Mouse (Mus musculus): Measurements from ENCODE around the gene Tmem232. TPM values are rescaled to one million over a fixed set of nuclear protein-coding genes. Genes with fewer than 3 reads are reported as not detected.
"Not testable (repeated sequence)": the region's sequence is repeated elsewhere in the genome, so short reads cannot be mapped to it uniquely, and the experiment has no call there.

Gene Tmem232
- total RNA-seq, 4 experiments from 2014 or later, result 0.22 TPM; not detected in 3

DNA sequence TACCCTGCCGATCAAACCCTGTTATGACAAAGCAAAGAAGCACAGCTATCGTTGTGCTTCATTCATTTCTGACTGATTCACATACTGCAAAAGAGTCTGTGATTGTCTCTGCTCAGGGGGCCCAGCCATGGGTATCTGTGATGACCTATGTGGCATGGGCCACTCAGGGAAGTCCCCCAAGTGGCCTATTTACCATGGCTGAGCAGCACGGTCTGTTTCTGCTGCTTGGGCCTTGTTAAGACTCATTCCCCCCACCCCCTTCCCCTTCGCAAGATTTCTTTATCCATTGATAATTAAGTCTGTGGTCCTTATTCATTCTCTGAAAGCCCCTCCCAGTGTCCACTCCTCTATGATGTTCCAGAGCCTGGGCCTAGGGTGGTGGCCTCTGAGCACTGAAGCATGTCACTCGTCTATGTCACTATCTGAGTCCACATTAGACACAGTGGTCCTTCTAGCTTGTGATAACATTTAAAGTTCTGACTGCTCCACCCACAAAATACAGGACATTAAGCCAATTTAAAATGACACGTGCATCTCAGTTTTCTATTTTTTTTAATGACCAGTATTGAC, 315.1 kb downstream of the Tmem232 start:
- DNase-seq (ENCODE audit: low spot score), result no peak

DNA sequence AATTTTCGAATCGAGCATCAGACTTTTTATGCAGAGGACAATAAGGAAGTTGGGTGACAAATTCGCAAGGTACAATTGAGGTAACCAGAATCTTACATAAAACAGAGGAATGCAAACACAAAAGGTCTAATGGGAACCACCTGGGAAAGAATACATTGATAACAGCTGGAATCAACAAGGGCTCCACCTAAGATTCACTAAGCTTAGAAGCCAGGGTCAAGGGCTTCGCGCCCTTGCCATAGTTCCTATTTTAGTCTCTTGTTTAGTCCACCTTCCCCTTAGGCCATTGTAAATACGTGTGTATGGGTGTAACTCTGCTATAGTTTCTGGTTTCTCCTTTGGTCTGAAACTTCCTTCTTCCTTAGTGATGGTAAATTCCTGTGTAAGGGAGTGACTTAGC, 318.9 kb downstream of the Tmem232 start:
- DNase-seq (ENCODE audit: low spot score), result not testable (repeated sequence)

Small RNA genes within 50 kb of the gene (microRNA-seq; reads per million reads assigned to microRNA genes)
- gene Gm25731, result not detected

Other genes starting within 250 kb of the Tmem232 start
- gene Vapa, start 72.8 kb upstream of the Tmem232 start, total RNA-seq (2022), result 10 to 100 TPM; 67.8 to 79.9 (median 75.9) TPM
- gene Txndc2, start 101.4 kb upstream of the Tmem232 start, total RNA-seq (2022), result under 1 TPM in 2 of 4 experiments, not detected in 2; 0.12 to 0.16 TPM
- gene Rab31, start 232.0 kb upstream of the Tmem232 start, total RNA-seq (2022), result 10 to 100 TPM in 3 of 4 experiments, 1 to 10 TPM in 1; 9.5 to 15.5 (median 12.9) TPM
- gene Ppp4r1, start 241.8 kb upstream of the Tmem232 start, total RNA-seq (2022), result 10 to 100 TPM; 33.2 to 39.5 (median 37.6) TPM

Data from heart, adult 8-10 months (tissue).